Mouse (Mus musculus): ENCODE measurements around the gene Hs6st3. TPM values are rescaled to one million over a fixed set of nuclear protein-coding genes. Genes with fewer than 3 reads are reported as not detected.
"Not testable (repeated sequence)": the region's sequence is repeated elsewhere in the genome, so short reads cannot be mapped to it uniquely, and the experiment has no call there.

Hs6st3 gene
- polyA plus RNA-seq, 2 experiments = 0.02 TPM; not detected in 1

GRCm38 (mm10) chr14:119582039-119582508 lies 443.9 kb downstream of the Hs6st3 start:
- Histone ChIP-seq H3K4me1 (replicated peaks; ENCODE audit: control insufficient read depth in 2 of 2, insufficient read depth in 2 of 2, low read length in 1 of 2) (no peaks in the 10 kb centered on the region), H3K27ac (no peak overlapping the region), H3K36me3 (replicated peaks; ENCODE audit: control insufficient read depth, insufficient read depth, low read depth) (no peaks in the 10 kb centered on the region), H3K9ac (replicated peaks) (no peak overlapping the region), H3K27me3 (ENCODE audit: control insufficient read depth, insufficient read depth, low read length) (no peaks in the 10 kb centered on the region), H3K9me3 (ENCODE audit: control insufficient read depth, low read length) (no peaks in the 10 kb centered on the region), H3K4me2 (ENCODE audit: low read depth) (no peak overlapping the region), H3K4me3 (ENCODE audit: insufficient read depth in 1 of 2, low read depth in 2 of 2, low read length in 2 of 2) (no peak overlapping the region)
- ATAC-seq (ENCODE audit: insufficient read depth) (no peak), DNase-seq (ENCODE audit: low read depth in 3 of 3, low spot score in 3 of 3) (no peak)
- TF ChIP-seq EP300 (IDR thresholded peaks at IDR 0.05; ENCODE audit: low read depth) (no peak), CTCF (IDR thresholded peaks at IDR 0.05; ENCODE audit: low read depth) (no peak)
- 48% methylated on average over 10 of the region's 10 CpGs for WGBS (ENCODE audit: insufficient replicate concordance)

- DNase-seq (ENCODE audit: low read depth in 3 of 3, low spot score in 3 of 3) (no peak), ATAC-seq (ENCODE audit: insufficient read depth) (no peak)
- Histone ChIP-seq H3K4me3 (ENCODE audit: insufficient read depth in 1 of 2, low read depth in 2 of 2, low read length in 2 of 2) (no peak overlapping the region), H3K4me2 (ENCODE audit: low read depth) (no peak overlapping the region), H3K4me1 (replicated peaks; ENCODE audit: control insufficient read depth in 2 of 2, insufficient read depth in 2 of 2, low read length in 1 of 2) (no peaks in the 10 kb centered on the region), H3K36me3 (replicated peaks; ENCODE audit: control insufficient read depth, insufficient read depth, low read depth) (no peaks in the 10 kb centered on the region), H3K9me3 (ENCODE audit: control insufficient read depth, low read length) (no peaks in the 10 kb centered on the region), H3K27me3 (ENCODE audit: control insufficient read depth, insufficient read depth, low read length) (no peaks in the 10 kb centered on the region), H3K9ac (replicated peaks) (no peak overlapping the region), H3K27ac (no peak overlapping the region)
- 33% methylated on average over 4 of the region's 4 CpGs for WGBS (ENCODE audit: insufficient replicate concordance)
- TF ChIP-seq EP300 (IDR thresholded peaks at IDR 0.05; ENCODE audit: low read depth) = no peak
- TF ChIP-seq CTCF (IDR thresholded peaks at IDR 0.05; ENCODE audit: low read depth) = no peak
These were observed 446.9 kb downstream of the Hs6st3 start for GRCm38 (mm10) chr14:119585069-119585468.

GRCm38 (mm10) chr14:119587365-119587764 lies 449.2 kb downstream of the Hs6st3 start:
- H3K9me3 ChIP-seq (ENCODE audit: control insufficient read depth, low read length); ATAC-seq (ENCODE audit: insufficient read depth); H3K27me3 ChIP-seq (ENCODE audit: control insufficient read depth, insufficient read depth, low read length); H3K36me3 ChIP-seq (replicated peaks; ENCODE audit: control insufficient read depth, insufficient read depth, low read depth); H3K27ac ChIP-seq; H3K4me3 ChIP-seq (ENCODE audit: insufficient read depth in 1 of 2, low read depth in 2 of 2, low read length in 2 of 2); H3K4me1 ChIP-seq (replicated peaks; ENCODE audit: control insufficient read depth in 2 of 2, insufficient read depth in 2 of 2, low read length in 1 of 2); H3K9ac ChIP-seq (replicated peaks); H3K4me2 ChIP-seq (ENCODE audit: low read depth); DNase-seq (ENCODE audit: low read depth in 3 of 3, low spot score in 3 of 3): not testable (repeated sequence)
- WGBS (ENCODE audit: insufficient replicate concordance) = 56% methylated on average over 1 of the region's 1 CpGs

GRCm38 (mm10) chr14:119604327-119604726 lies 466.2 kb downstream of the Hs6st3 start:
- H3K9ac ChIP-seq (replicated peaks) = no peak overlapping the region
- no peaks in the 10 kb centered on the region for H3K4me1 ChIP-seq (replicated peaks; ENCODE audit: control insufficient read depth in 2 of 2, insufficient read depth in 2 of 2, low read length in 1 of 2)
- 76% methylated on average over 14 of the region's 14 CpGs for WGBS (ENCODE audit: insufficient replicate concordance)
- no peak overlapping the region for H3K4me2 ChIP-seq (ENCODE audit: low read depth)
- H3K27ac ChIP-seq = no peak overlapping the region
- H3K4me3 ChIP-seq (ENCODE audit: insufficient read depth in 1 of 2, low read depth in 2 of 2, low read length in 2 of 2) = no peak overlapping the region
- no peak for DNase-seq (ENCODE audit: low read depth in 3 of 3, low spot score in 3 of 3)
- TF ChIP-seq EP300 (IDR thresholded peaks at IDR 0.05; ENCODE audit: low read depth) (no peak), CTCF (IDR thresholded peaks at IDR 0.05; ENCODE audit: low read depth) (no peak)
- no peaks in the 10 kb centered on the region for H3K36me3 ChIP-seq (replicated peaks; ENCODE audit: control insufficient read depth, insufficient read depth, low read depth)
- H3K9me3 ChIP-seq (ENCODE audit: control insufficient read depth, low read length) = no peaks in the 10 kb centered on the region; the same call in 1 of the 2 replicates
- ATAC-seq (ENCODE audit: insufficient read depth) = no peak
- H3K27me3 ChIP-seq (ENCODE audit: control insufficient read depth, insufficient read depth, low read length) = no peaks in the 10 kb centered on the region

- no peaks in the 10 kb centered on the region for H3K9me3 ChIP-seq (ENCODE audit: control insufficient read depth, low read length)
- ATAC-seq (ENCODE audit: insufficient read depth) = no peak
- no peak overlapping the region for H3K27ac ChIP-seq
- DNase-seq (ENCODE audit: low read depth in 3 of 3, low spot score in 3 of 3) = no peak
- H3K4me2 ChIP-seq (ENCODE audit: low read depth) = no peak overlapping the region
- TF ChIP-seq EP300 (IDR thresholded peaks at IDR 0.05; ENCODE audit: low read depth) (no peak), CTCF (IDR thresholded peaks at IDR 0.05; ENCODE audit: low read depth) (no peak)
- no peaks in the 10 kb centered on the region for H3K27me3 ChIP-seq (ENCODE audit: control insufficient read depth, insufficient read depth, low read length)
- H3K4me3 ChIP-seq (ENCODE audit: insufficient read depth in 1 of 2, low read depth in 2 of 2, low read length in 2 of 2) = no peak overlapping the region
- no peaks in the 10 kb centered on the region for H3K36me3 ChIP-seq (replicated peaks; ENCODE audit: control insufficient read depth, insufficient read depth, low read depth)
- WGBS (ENCODE audit: insufficient replicate concordance) = 66% methylated on average over 2 of the region's 2 CpGs
- no peaks in the 10 kb centered on the region for H3K4me1 ChIP-seq (replicated peaks; ENCODE audit: control insufficient read depth in 2 of 2, insufficient read depth in 2 of 2, low read length in 1 of 2)
- H3K9ac ChIP-seq (replicated peaks) = no peak overlapping the region
These were observed 474.7 kb downstream of the Hs6st3 start for GRCm38 (mm10) chr14:119612793-119613192.

All from liver, embryonic 14.5 days (tissue).